In the genomic region with DNA sequence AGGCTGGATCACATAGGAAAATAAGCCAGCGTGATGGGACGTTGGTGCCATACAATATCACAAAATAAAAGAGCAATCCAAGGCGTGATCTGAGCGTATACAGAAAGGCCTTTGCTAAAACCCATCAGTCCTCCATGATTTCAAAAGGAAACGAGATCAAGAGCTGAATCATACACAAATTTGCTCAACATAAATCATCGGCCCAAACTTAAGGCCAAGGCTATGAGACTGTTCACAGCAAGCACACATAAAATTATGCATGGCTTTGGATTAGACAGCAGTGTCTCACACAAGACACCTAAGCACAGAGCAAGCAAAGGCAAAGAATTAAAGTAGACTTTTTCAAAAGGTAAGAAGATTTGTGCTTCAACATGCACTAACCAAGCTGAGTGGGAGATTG, we compare ENCODE assay signal across 12 mouse cellular contexts.
"Had no signal": no experiment of that assay in that cellular context is flagged by ENCODE, and none has a peak within 500 bp of the region (broad histone marks: within the 10 kb centered on the region; RNA-seq: fewer than 3 reads in every experiment).

No protein-coding gene starts in this region.

- DNase-seq: gastrocnemius, adult 2 months; gastrocnemius, postnatal 10 days; gastrocnemius, postnatal 25 days; heart, adult 18-20 months; heart, postnatal 10 days; heart, postnatal 4 days; kidney, adult 18-20 months; kidney, adult 8-10 months; kidney, postnatal 10 days; kidney, postnatal 25 days; kidney, postnatal 4 days; left cerebral cortex, postnatal 4 days had no signal
